Mouse (Mus musculus) lung, embryonic 14.5 days (tissue): ENCODE measurements around the gene Txk. TPM values are rescaled to one million over a fixed set of nuclear protein-coding genes. Genes with fewer than 3 reads are reported as not detected.
A peak's percentile ranks its signal among the peaks of the same experiment; 100 is the strongest.

Source experiments
- ATAC-seq: fragments of 200-750 bp; cut with Nextera tagmentation; 2 replicates; pipeline ENCODE4 v1.8.0; 2017; ENCODE audit warnings: mild to moderate bottlenecking, moderate TSS enrichment, moderate library complexity; ENCODE audit not compliant: insufficient read depth
- DNase-seq: peaks from one replicate; pipeline ENCODE4 v3.0.0-alpha.2; 2015
- H3K27ac ChIP-seq: fragments of 300-500 bp; sonication (generic); 2 replicates; pipeline ENCODE4 v1.5.1; 2014; ENCODE audit warnings: low read depth, mild to moderate bottlenecking, moderate library complexity
- H3K27me3 ChIP-seq: fragments of 300-500 bp; sonication (generic); 2 replicates; pipeline ENCODE4 v1.6.1; 2014; ENCODE audit warnings: low read length, control low read depth; ENCODE audit not compliant: insufficient read depth
- H3K36me3 ChIP-seq: fragments of 300-500 bp; sonication (generic); 2 replicates; pipeline ENCODE4 v1.6.1; 2014; ENCODE audit warnings: control low read depth; ENCODE audit not compliant: insufficient read depth
- H3K4me1 ChIP-seq: fragments of 300-500 bp; sonication (generic); 2 replicates; pipeline ENCODE4 v1.6.1; 2014; ENCODE audit warnings: antibody characterized with exemption, control low read depth; ENCODE audit not compliant: insufficient read depth
- H3K4me2 ChIP-seq: fragments of 300-500 bp; sonication (generic); 2 replicates; pipeline ENCODE4 v1.6.1; 2014; ENCODE audit warnings: mild to moderate bottlenecking
- H3K4me3 ChIP-seq: fragments of 300-500 bp; sonication (generic); 2 replicates; pipeline ENCODE4 v1.5.1; 2014; ENCODE audit warnings: low read depth, low read length
- H3K9ac ChIP-seq: fragments of 300-500 bp; sonication (generic); 2 replicates; pipeline ENCODE4 v1.6.1; 2014
- H3K9me3 ChIP-seq: fragments of 300-500 bp; sonication (generic); 2 replicates; pipeline ENCODE4 v1.6.1; 2016; ENCODE audit warnings: low read depth, low read length, control low read depth
- CTCF ChIP-seq: IDR thresholded peaks from 2 replicates; pipeline ENCODE4 v1.5.1; 2016; ENCODE audit warnings: antibody characterized with exemption, low read depth
- WGBS: fragments of 180-500 bp; shearing (Covaris S2); extraction: QIAGEN DNeasy Blood & Tissue Kit; methylation state at CpG from one replicate; pipeline ENCODE4 v1.1.7; 2014; 5-methylcytosine and 5-hydroxymethylcytosine counted together
- polyA plus RNA-seq: library from polyadenylated mRNA; unstranded; fragments of >200 nt; fragmentation: Nextera tagmentation; extraction: Ambion mirVana; gene quantifications from 2 replicates; pipeline ENCODE4 v1.2.1, GENCODE M21; 2014

The Txk gene
- polyA plus RNA-seq, 1 experiment from 2014 or later: not detected

GRCm38 (mm10) chr5:72706722-72707121 lies 45.9 kb downstream of the Txk start:
- no peak for ATAC-seq
- Histone ChIP-seq H3K27me3 (no peaks in the 10 kb centered on the region), H3K4me1 (no peaks in the 10 kb centered on the region), H3K36me3 (no peaks in the 10 kb centered on the region), H3K27ac (no peak overlapping the region), H3K4me3 (no peak overlapping the region), H3K9me3 (no peaks in the 10 kb centered on the region), H3K9ac (no peak overlapping the region), H3K4me2 (no peak overlapping the region)
- 56% methylated on average over 10 of the region's 10 CpGs for WGBS
- DNase-seq: no peak
- TF ChIP-seq CTCF: no peak

- no peak for ATAC-seq
- H3K4me2 ChIP-seq: no peak overlapping the region
Observed at GRCm38 (mm10) chr5:72706095-72706494, 46.5 kb downstream of the Txk start.

DNA sequence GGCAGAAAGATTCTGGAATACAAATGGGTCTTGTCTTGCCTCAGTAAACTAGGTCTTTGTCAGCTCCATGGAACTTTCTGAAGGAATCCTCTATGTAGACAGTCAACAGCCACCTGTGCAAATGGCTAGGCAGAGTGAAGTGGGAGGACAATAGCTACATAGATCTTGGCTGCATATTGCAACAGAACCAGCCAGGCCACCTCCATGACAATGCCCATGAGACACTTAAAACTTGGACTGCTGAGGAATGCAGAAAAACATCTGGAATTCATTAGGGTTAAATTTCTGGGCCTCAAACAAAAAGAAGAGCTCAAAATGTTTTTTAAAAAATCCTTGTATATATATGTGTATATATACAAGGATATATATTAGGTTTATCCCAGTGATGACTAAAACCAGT lies 50.4 kb downstream of the Txk start:
- H3K4me2 ChIP-seq: no peak overlapping the region
- no peaks in the 10 kb centered on the region for H3K27me3 ChIP-seq
- no peak for DNase-seq
- H3K4me3 ChIP-seq: no peak overlapping the region
- no peak for ATAC-seq
- no peak overlapping the region for H3K9ac ChIP-seq
- TF ChIP-seq CTCF: no peak
- no peak overlapping the region for H3K27ac ChIP-seq
- no peaks in the 10 kb centered on the region for H3K9me3 ChIP-seq
- no peaks in the 10 kb centered on the region for H3K36me3 ChIP-seq
- H3K4me1 ChIP-seq: no peaks in the 10 kb centered on the region

More at GRCm38 (mm10) chr5:72706095-72706494, 46.5 kb downstream of the Txk start:
- no peaks in the 10 kb centered on the region for H3K27me3 ChIP-seq
- H3K27ac ChIP-seq: no peak overlapping the region
- H3K4me3 ChIP-seq: no peak overlapping the region
- TF ChIP-seq CTCF: no peak
- no peaks in the 10 kb centered on the region for H3K9me3 ChIP-seq
- no peaks in the 10 kb centered on the region for H3K4me1 ChIP-seq
- no peaks in the 10 kb centered on the region for H3K36me3 ChIP-seq
- no peak for DNase-seq
- H3K9ac ChIP-seq: no peak overlapping the region
- WGBS: 50% methylated on average over 10 of the region's 10 CpGs

- WGBS: 35% methylated on average over 2 of the region's 2 CpGs
- Histone ChIP-seq H3K9me3 (no peaks in the 10 kb centered on the region), H3K4me1 (no peaks in the 10 kb centered on the region), H3K9ac (no peak overlapping the region), H3K27me3 (no peaks in the 10 kb centered on the region), H3K4me3 (no peak overlapping the region), H3K4me2 (no peak overlapping the region), H3K27ac (no peak overlapping the region), H3K36me3 (no peaks in the 10 kb centered on the region)
- ATAC-seq (no peak), DNase-seq (no peak)
- TF ChIP-seq CTCF: no peak
Observed at GRCm38 (mm10) chr5:72699500-72699818, 53.1 kb downstream of the Txk start.

GRCm38 (mm10) chr5:72698818-72699499 lies 53.6 kb downstream of the Txk start:
- WGBS: 67% methylated on average over 7 of the region's 7 CpGs
- Histone ChIP-seq H3K9ac (no peak overlapping the region), H3K9me3 (no peaks in the 10 kb centered on the region), H3K36me3 (no peaks in the 10 kb centered on the region), H3K27me3 (no peaks in the 10 kb centered on the region), H3K4me2 (no peak overlapping the region), H3K4me3 (no peak overlapping the region), H3K27ac (no peak overlapping the region), H3K4me1 (no peaks in the 10 kb centered on the region)
- TF ChIP-seq CTCF: no peak
- ATAC-seq (no peak), DNase-seq (no peak)

DNA sequence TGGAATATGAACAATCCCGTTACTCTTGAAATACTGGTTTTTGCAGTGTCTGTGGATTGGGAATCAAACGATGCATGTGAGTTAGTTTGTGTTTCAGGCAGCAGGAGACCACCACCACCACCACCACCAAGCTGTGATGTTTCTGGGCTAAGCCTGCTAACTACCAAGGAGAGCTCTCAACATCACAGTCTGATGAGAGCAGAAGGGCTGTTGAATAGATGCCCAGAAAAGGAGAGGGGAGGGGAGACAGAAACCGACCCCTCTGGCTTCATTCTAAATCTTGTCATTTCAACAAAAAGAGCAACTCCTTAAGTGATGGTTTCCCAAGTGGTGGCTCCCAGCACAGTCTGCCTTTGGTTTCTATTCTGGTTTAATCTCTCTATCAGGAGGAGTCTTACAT lies 54.2 kb downstream of the Txk start:
- TF ChIP-seq CTCF: no peak
- Histone ChIP-seq H3K9me3 (no peaks in the 10 kb centered on the region), H3K27me3 (no peaks in the 10 kb centered on the region), H3K4me1 (no peaks in the 10 kb centered on the region), H3K9ac (no peak overlapping the region), H3K4me2 (no peak overlapping the region), H3K36me3 (no peaks in the 10 kb centered on the region), H3K27ac (no peak overlapping the region), H3K4me3 (no peak overlapping the region)
- DNase-seq (peak; percentile 24), ATAC-seq (no peak)
- WGBS: 52% methylated on average over 3 of the region's 3 CpGs

GRCm38 (mm10) chr5:72696491-72696890 lies 56.1 kb downstream of the Txk start:
- Histone ChIP-seq H3K9ac (no peak overlapping the region), H3K27me3 (no peaks in the 10 kb centered on the region), H3K4me3 (no peak overlapping the region), H3K27ac (no peak overlapping the region), H3K9me3 (no peaks in the 10 kb centered on the region), H3K4me2 (no peak overlapping the region), H3K4me1 (no peaks in the 10 kb centered on the region), H3K36me3 (no peaks in the 10 kb centered on the region)
- ATAC-seq: no peak
- TF ChIP-seq CTCF: no peak
- no peak for DNase-seq
- 64% methylated on average over 13 of the region's 13 CpGs for WGBS

- Histone ChIP-seq H3K4me3 (no peak overlapping the region), H3K4me2 (no peak overlapping the region), H3K27me3 (no peaks in the 10 kb centered on the region), H3K36me3 (no peaks in the 10 kb centered on the region), H3K9ac (no peak overlapping the region), H3K27ac (no peak overlapping the region), H3K9me3 (no peaks in the 10 kb centered on the region), H3K4me1 (no peaks in the 10 kb centered on the region)
- DNase-seq: no peak
- WGBS: 53% methylated on average over 2 of the region's 2 CpGs
- ATAC-seq: no peak
- no peak for TF ChIP-seq CTCF
Observed at GRCm38 (mm10) chr5:72694684-72695083, 57.9 kb downstream of the Txk start.
